Comparison of ENCODE assay signal across 17 mouse cellular contexts in the genomic region with DNA sequence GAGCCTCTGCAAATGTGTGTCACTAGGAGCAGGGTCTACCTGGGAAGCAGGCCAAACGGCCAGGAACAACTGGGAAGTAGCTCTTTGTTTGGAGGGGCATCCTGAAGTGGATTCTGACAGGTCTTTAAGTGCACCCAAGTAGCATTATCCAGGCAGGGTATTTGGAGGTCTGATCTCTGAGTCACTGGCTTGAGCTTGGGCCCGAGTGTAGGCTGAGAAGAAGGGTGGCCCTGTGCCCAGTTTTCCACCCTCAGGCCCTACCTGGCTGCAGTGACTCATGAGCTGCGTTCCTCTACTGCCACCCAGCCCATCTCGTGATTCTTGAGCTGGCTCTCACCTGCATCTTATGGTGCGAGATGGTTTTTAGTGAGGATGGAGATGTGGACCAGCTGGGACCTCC. TPM values are rescaled to one million over a fixed set of nuclear protein-coding genes. Genes with fewer than 3 reads are reported as not detected.
A peak's percentile ranks its signal among the peaks of the same experiment; 100 is the strongest.
DNase-seq lines count a peak whose midpoint lies in the region; ATAC-seq lines count a peak whose summit lies in the region.
"Had no signal": no experiment of that assay in that cellular context is flagged by ENCODE, and none has a peak within 500 bp of the region (broad histone marks: within the 10 kb centered on the region; RNA-seq: fewer than 3 reads in every experiment).

No protein-coding gene starts in this region.

- ATAC-seq in cerebellum, adult (ENCODE audit: insufficient number of reproducible peaks, low FRiP score, low TSS enrichment) = peak; percentile 23; the same call in 1 of the 2 replicates
- ATAC-seq in lung, embryonic 15.5 days (ENCODE audit: borderline replicate concordance, extremely low read depth, low FRiP score, low TSS enrichment) = peak; percentile 37; the same call in 1 of the 2 replicates
- ATAC-seq in forebrain, embryonic 14.5 days = no peak
- ATAC-seq: activated CD4-positive, CD25-positive, alpha-beta regulatory T cell, adult 4 months; inflammation-experienced regulatory T-cells, adult 6 months had no signal

- no peak overlapping the region for H3K4me3 ChIP-seq in lung, embryonic 15.5 days
- H3K4me3 ChIP-seq in forebrain, embryonic 14.5 days (ENCODE audit: low read depth, low read length) = no peak overlapping the region
- H3K4me3 ChIP-seq: embryonic facial prominence, embryonic 10.5 days; forebrain, embryonic 10.5 days; liver, embryonic 13.5 days; midbrain, embryonic 10.5 days had no signal

- no peak overlapping the region for H3K4me2 ChIP-seq in lung, embryonic 15.5 days
- no peak overlapping the region for H3K4me2 ChIP-seq in forebrain, embryonic 14.5 days (ENCODE audit: low read length)
- H3K4me2 ChIP-seq: heart, embryonic 11.5 days; liver, embryonic 13.5 days had no signal

- no peaks in the 10 kb centered on the region for H3K9me3 ChIP-seq in lung, embryonic 15.5 days
- no peaks in the 10 kb centered on the region for H3K9me3 ChIP-seq in forebrain, embryonic 14.5 days (replicated peaks; ENCODE audit: control insufficient read depth, low read length)
- H3K9me3 ChIP-seq: embryonic facial prominence, embryonic 10.5 days; forebrain, embryonic 10.5 days; liver, embryonic 13.5 days; midbrain, embryonic 10.5 days had no signal

- no peak overlapping the region for H3K9ac ChIP-seq in lung, embryonic 15.5 days
- no peak overlapping the region for H3K9ac ChIP-seq in forebrain, embryonic 14.5 days (ENCODE audit: low read length)
- H3K9ac ChIP-seq: liver, embryonic 13.5 days had no signal

- no peaks in the 10 kb centered on the region for H3K36me3 ChIP-seq in lung, embryonic 15.5 days
- no peaks in the 10 kb centered on the region for H3K36me3 ChIP-seq in forebrain, embryonic 14.5 days (ENCODE audit: control insufficient read depth, insufficient read depth, low read length)
- H3K36me3 ChIP-seq: embryonic facial prominence, embryonic 10.5 days; forebrain, embryonic 10.5 days; liver, embryonic 13.5 days; midbrain, embryonic 10.5 days had no signal

- WGBS in lung, embryonic 15.5 days = 52% methylated on average over 5 of the region's 5 CpGs
- WGBS in forebrain, embryonic 14.5 days = 68% methylated on average over 5 of the region's 5 CpGs

- peaks cover 18% of the 10 kb centered on the region for H3K27me3 ChIP-seq in lung, embryonic 15.5 days
- peaks cover 10% of the 10 kb centered on the region for H3K27me3 ChIP-seq in forebrain, embryonic 14.5 days (replicated peaks; ENCODE audit: control insufficient read depth, insufficient read depth, low read length)

- DNase-seq in cerebellum, postnatal 4 days (ENCODE audit: low spot score in 2 of 2) = no peak
- DNase-seq in lung, postnatal 25 days (ENCODE audit: low spot score) = no peak
- peak; percentile 10 for DNase-seq in MN1 (ENCODE audit: low spot score)
- DNase-seq in cerebellum, postnatal 10 days = peak; percentile 73 to 75
- no peak for DNase-seq in natural killer cell, adult 2 months (ENCODE audit: low spot score in 2 of 2)
- no peak for DNase-seq in forebrain, embryonic 14.5 days (ENCODE audit: low spot score)
- DNase-seq: gastrocnemius, postnatal 14 days; kidney, postnatal 25 days; liver, embryonic 13.5 days had no signal

- peaks cover 6% of the 10 kb centered on the region; the same call in 1 of the 2 replicates for H3K4me1 ChIP-seq in lung, embryonic 15.5 days
- peaks cover 19% of the 10 kb centered on the region for H3K4me1 ChIP-seq in forebrain, embryonic 14.5 days (ENCODE audit: control insufficient read depth, insufficient read depth, low read length)

- H3K27ac ChIP-seq in lung, embryonic 15.5 days = no peak overlapping the region
- H3K27ac ChIP-seq in forebrain, embryonic 14.5 days (ENCODE audit: low read depth, low read length) = no peak overlapping the region
- H3K27ac ChIP-seq: embryonic facial prominence, embryonic 10.5 days; forebrain, embryonic 10.5 days; liver, embryonic 13.5 days; midbrain, embryonic 10.5 days had no signal

RNA-seq across cellular contexts. Expression of a gene that starts 11.2 kb away (rescaled TPM):
- 0.09 and 0.10 TPM in 2 replicates for polyA plus RNA-seq in lung, embryonic 15.5 days (2015; fragmentation: Nextera tagmentation; extraction: Ambion mirVana)
- polyA plus RNA-seq in forebrain, embryonic 14.5 days (2014; fragmentation: Nextera tagmentation; extraction: Ambion mirVana) = 13.8 and 18.6 TPM in 2 replicates
- polyA plus RNA-seq: activated CD4-positive, CD25-positive, alpha-beta regulatory T cell, adult 4 months; inflammation-experienced regulatory T-cells, adult 6 months had no signal

RNA-seq across cellular contexts. Expression of a gene that starts 56.5 kb away (rescaled TPM):
- 0.95 and 1.1 TPM in 2 replicates for polyA plus RNA-seq in lung, embryonic 15.5 days (2015; fragmentation: Nextera tagmentation; extraction: Ambion mirVana)
- 0.78 and 0.81 TPM in 2 replicates for polyA plus RNA-seq in forebrain, embryonic 14.5 days (2014; fragmentation: Nextera tagmentation; extraction: Ambion mirVana)
- polyA plus RNA-seq: activated CD4-positive, CD25-positive, alpha-beta regulatory T cell, adult 4 months; inflammation-experienced regulatory T-cells, adult 6 months had no signal

Comparison
In these comparisons a context has a peak if more than half of its experiments do, and no peak if none do; other contexts are left out.
1. DNase-seq: peak in MN1 (single experiment) and cerebellum, postnatal 10 days (2 of 2); none in cerebellum, postnatal 4 days (0 of 2), lung, postnatal 25 days (single experiment), natural killer cell, adult 2 months (0 of 2) and forebrain, embryonic 14.5 days (single experiment).
2. RNA of a gene that starts 11.2 kb away (polyA plus RNA-seq): 13.8 to 18.6 TPM in forebrain, embryonic 14.5 days; 0.09 to 0.10 TPM in lung, embryonic 15.5 days; every median in the first group is over 10 times any median in the second.